Mouse (Mus musculus) small intestine, adult 2 months (tissue): ENCODE data around the gene Syn1.

Source experiments
- CTCF ChIP-seq: fragments of 200-500 bp; IDR thresholded peaks from 2 replicates; pipeline ENCODE4 v1.5.1; 2012; ENCODE audit warnings: low read depth, mild to moderate bottlenecking, control low read depth, inconsistent platforms, low read length, moderate library complexity, mixed read lengths; ENCODE audit not compliant: insufficient replicate concordance, insufficient read length; ENCODE audit errors: extremely low read depth
- POLR2A ChIP-seq: fragments of 200-500 bp; IDR thresholded peaks from 2 replicates; pipeline ENCODE4 v1.6.1; 2012; ENCODE audit warnings: low read depth, mild to moderate bottlenecking, control low read depth, inconsistent platforms, low read length, moderate library complexity

- TF ChIP-seq CTCF (no peak), POLR2A (no peak)
Measured at GRCm38 (mm10) chrX:20868091-20868490, 52.7 kb downstream of the Syn1 start.
